13 mouse cellular contexts compared by ENCODE assay signal in genomic region chr8:118034051-118034450, GRCm38 (mm10).
DNase-seq lines count a peak whose midpoint lies in the region; ATAC-seq lines count a peak whose summit lies in the region.
"Had no signal": no experiment of that assay in that cellular context is flagged by ENCODE, and none has a peak within 500 bp of the region (broad histone marks: within the 10 kb centered on the region; RNA-seq: fewer than 3 reads in every experiment).

No protein-coding gene starts in this region.

- ATAC-seq in embryonic facial prominence, embryonic 14.5 days (ENCODE audit: low read depth): no peak
- ATAC-seq in forebrain, embryonic 15.5 days (replicated peaks): no peak
- ATAC-seq in midbrain, embryonic 13.5 days: peak; percentile 40; the same call in 1 of the 2 replicates
- ATAC-seq in monocyte, adult 5-6 weeks (replicated peaks; ENCODE audit: insufficient number of reproducible peaks, low FRiP score, low TSS enrichment, poor library complexity, severe bottlenecking): no peak

- H3K27me3 ChIP-seq in embryonic facial prominence, embryonic 14.5 days (replicated peaks; ENCODE audit: control insufficient read depth, insufficient read depth, low read length): no peaks in the 10 kb centered on the region
- H3K27me3 ChIP-seq in embryonic facial prominence, embryonic 10.5 days (replicated peaks; ENCODE audit: low read depth, poor library complexity, severe bottlenecking): no peaks in the 10 kb centered on the region; the same call in 1 of the 2 replicates
- no peaks in the 10 kb centered on the region for H3K27me3 ChIP-seq in forebrain, embryonic 15.5 days
- H3K27me3 ChIP-seq in midbrain, embryonic 13.5 days: no peaks in the 10 kb centered on the region
- H3K27me3 ChIP-seq: lung, embryonic 15.5 days had no signal

- H3K27ac ChIP-seq in embryonic facial prominence, embryonic 14.5 days (replicated peaks; ENCODE audit: low read depth, low read length): no peak overlapping the region
- H3K27ac ChIP-seq in embryonic facial prominence, embryonic 10.5 days (replicated peaks): no peak overlapping the region
- peak overlapping the region; percentile 19 for H3K27ac ChIP-seq in forebrain, embryonic 15.5 days (replicated peaks)
- H3K27ac ChIP-seq in midbrain, embryonic 13.5 days: peak overlapping the region; percentile 60
- H3K27ac ChIP-seq: lung, embryonic 15.5 days had no signal

- no peak overlapping the region for H3K4me3 ChIP-seq in embryonic facial prominence, embryonic 14.5 days (ENCODE audit: low read depth, low read length)
- H3K4me3 ChIP-seq in embryonic facial prominence, embryonic 10.5 days: no peak overlapping the region
- H3K4me3 ChIP-seq in forebrain, embryonic 15.5 days: no peak overlapping the region
- H3K4me3 ChIP-seq in midbrain, embryonic 13.5 days (replicated peaks): no peak overlapping the region
- H3K4me3 ChIP-seq: lung, embryonic 15.5 days had no signal

- no peaks in the 10 kb centered on the region for H3K9me3 ChIP-seq in embryonic facial prominence, embryonic 14.5 days (ENCODE audit: control insufficient read depth, low read length)
- H3K9me3 ChIP-seq in embryonic facial prominence, embryonic 10.5 days: no peaks in the 10 kb centered on the region
- no peaks in the 10 kb centered on the region for H3K9me3 ChIP-seq in forebrain, embryonic 15.5 days
- no peaks in the 10 kb centered on the region for H3K9me3 ChIP-seq in midbrain, embryonic 13.5 days
- H3K9me3 ChIP-seq: lung, embryonic 15.5 days had no signal

- H3K36me3 ChIP-seq in embryonic facial prominence, embryonic 14.5 days (ENCODE audit: control insufficient read depth, insufficient read depth, low read length): no peaks in the 10 kb centered on the region
- no peaks in the 10 kb centered on the region for H3K36me3 ChIP-seq in embryonic facial prominence, embryonic 10.5 days (replicated peaks)
- H3K36me3 ChIP-seq in forebrain, embryonic 15.5 days: no peaks in the 10 kb centered on the region
- no peaks in the 10 kb centered on the region for H3K36me3 ChIP-seq in midbrain, embryonic 13.5 days
- H3K36me3 ChIP-seq: lung, embryonic 15.5 days had no signal

- H3K4me1 ChIP-seq in embryonic facial prominence, embryonic 14.5 days (ENCODE audit: control insufficient read depth, insufficient read depth, low read length): no peaks in the 10 kb centered on the region
- H3K4me1 ChIP-seq in embryonic facial prominence, embryonic 10.5 days: peaks cover 17% of the 10 kb centered on the region
- H3K4me1 ChIP-seq in forebrain, embryonic 15.5 days: peaks cover 12% of the 10 kb centered on the region
- H3K4me1 ChIP-seq in midbrain, embryonic 13.5 days (replicated peaks): peaks cover 19% of the 10 kb centered on the region
- H3K4me1 ChIP-seq: lung, embryonic 15.5 days had no signal

- H3K4me2 ChIP-seq in embryonic facial prominence, embryonic 14.5 days (ENCODE audit: low read depth, low read length): no peak overlapping the region
- peak overlapping the region; percentile 28 for H3K4me2 ChIP-seq in forebrain, embryonic 15.5 days (replicated peaks)
- peak overlapping the region; percentile 28; the same call in 1 of the 2 replicates for H3K4me2 ChIP-seq in midbrain, embryonic 13.5 days (replicated peaks)
- H3K4me2 ChIP-seq: lung, embryonic 15.5 days had no signal

- no peak overlapping the region for H3K9ac ChIP-seq in embryonic facial prominence, embryonic 14.5 days (ENCODE audit: low read depth, low read length)
- no peak overlapping the region for H3K9ac ChIP-seq in forebrain, embryonic 15.5 days (replicated peaks)
- H3K9ac ChIP-seq in midbrain, embryonic 13.5 days (replicated peaks): peak overlapping the region; percentile 48
- H3K9ac ChIP-seq: lung, embryonic 15.5 days had no signal

- peak; percentile 24 for DNase-seq in embryonic facial prominence, embryonic 14.5 days (ENCODE audit: low spot score)
- DNase-seq in embryonic facial prominence, embryonic 10.5 days (ENCODE audit: low spot score): no peak
- peak; percentile 68 for DNase-seq in Muller cell, postnatal 12 days (ENCODE audit: inconsistent ontology term)
- DNase-seq in thymus, postnatal 0 days (ENCODE audit: low spot score): no peak
- no peak for DNase-seq in kidney, adult 9 months
- DNase-seq: heart, postnatal 14 days; kidney, adult 2 months; liver; thymus, postnatal 25 days had no signal

- WGBS in embryonic facial prominence, embryonic 14.5 days: 66% methylated on average over 13 of the region's 13 CpGs
- 67% methylated on average over 13 of the region's 13 CpGs for WGBS in embryonic facial prominence, embryonic 10.5 days
- 18% methylated on average over 13 of the region's 13 CpGs for WGBS in forebrain, embryonic 15.5 days
- 22% methylated on average over 13 of the region's 13 CpGs for WGBS in midbrain, embryonic 13.5 days

Comparison
In these comparisons a context has a peak if more than half of its experiments do, and no peak if none do; other contexts are left out.
1. DNase-seq: peak in embryonic facial prominence, embryonic 14.5 days (single experiment) and Muller cell, postnatal 12 days (single experiment); none in embryonic facial prominence, embryonic 10.5 days (single experiment), thymus, postnatal 0 days (single experiment) and kidney, adult 9 months (single experiment).
2. H3K27ac ChIP-seq: peak in forebrain, embryonic 15.5 days (single experiment) and midbrain, embryonic 13.5 days (single experiment); none in embryonic facial prominence, embryonic 14.5 days (single experiment) and embryonic facial prominence, embryonic 10.5 days (single experiment).